Mouse (Mus musculus): ENCODE measurements around the gene 4932438H23Rik. TPM values are rescaled to one million over a fixed set of nuclear protein-coding genes. Genes with fewer than 3 reads are reported as not detected.

Gene 4932438H23Rik
- total and polyA plus RNA-seq, 3 experiments = not detected

DNA sequence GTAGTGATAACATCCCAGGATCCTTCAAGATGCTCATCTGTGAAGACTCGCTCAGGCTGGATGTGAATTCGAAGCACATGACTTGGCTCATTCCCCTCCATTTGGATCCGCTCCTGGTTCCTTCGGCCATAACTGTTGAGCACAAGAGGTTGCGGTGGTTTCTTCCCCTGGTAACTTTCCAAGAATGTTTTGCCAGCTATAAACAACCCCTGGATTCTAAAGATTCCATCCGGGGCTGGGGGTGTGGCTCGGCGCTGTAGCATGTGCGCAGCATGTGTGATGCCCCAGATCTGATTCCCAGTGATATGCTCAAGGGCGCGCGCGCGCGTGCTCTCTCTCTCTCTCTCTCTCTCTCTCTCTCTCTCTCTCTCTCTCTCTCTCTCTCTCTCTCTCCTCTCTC lies 35.0 kb upstream of the 4932438H23Rik start:
- TF ChIP-seq ETS1 (IDR thresholded peaks at IDR 0.05; ENCODE audit: low read depth, low read length) (no peak), MYC (IDR thresholded peaks at IDR 0.05; ENCODE audit: low read depth, low read length) (no peak), E2F4 (IDR thresholded peaks at IDR 0.05; ENCODE audit: borderline replicate concordance, low read depth, low read length) (no peak), NELFE (IDR thresholded peaks at IDR 0.05; ENCODE audit: low read depth, low read length) (no peak)
- no peaks in the 10 kb centered on the region for H3K9me3 ChIP-seq (replicated peaks; ENCODE audit: insufficient read depth, low read length)
- H3K4me3 ChIP-seq (ENCODE audit: control insufficient read depth in 1 of 2, insufficient read depth in 1 of 2, low read depth in 2 of 2, low read length in 2 of 2) = no peak overlapping the region
- no peak for DNase-seq (ENCODE audit: low read depth, low spot score)
- no peak overlapping the region for H3K27ac ChIP-seq (ENCODE audit: control insufficient read depth, low read depth, low read length)
- H3K79me2 ChIP-seq (ENCODE audit: control insufficient read depth, insufficient read depth, low read length, poor library complexity) = no peaks in the 10 kb centered on the region
- no peak overlapping the region for H3K9ac ChIP-seq (ENCODE audit: control insufficient read depth, low read depth, low read length, poor library complexity, severe bottlenecking)
- peaks cover 0 to 7% of the 10 kb centered on the region in 2 experiments; a peak in 2 of 4 replicates for H3K4me1 ChIP-seq (ENCODE audit: control insufficient read depth in 1 of 2, insufficient read depth in 2 of 2, low read length in 2 of 2)
- H3K36me3 ChIP-seq (ENCODE audit: control insufficient read depth in 1 of 2, insufficient read depth in 2 of 2, low read length in 2 of 2) = peaks cover 0 to 3% of the 10 kb centered on the region in 2 experiments; a peak in 1 of 4 replicates
- no peaks in the 10 kb centered on the region for H3K27me3 ChIP-seq (ENCODE audit: control insufficient read depth in 1 of 2, insufficient read depth in 2 of 2, low read length in 2 of 2)

DNA sequence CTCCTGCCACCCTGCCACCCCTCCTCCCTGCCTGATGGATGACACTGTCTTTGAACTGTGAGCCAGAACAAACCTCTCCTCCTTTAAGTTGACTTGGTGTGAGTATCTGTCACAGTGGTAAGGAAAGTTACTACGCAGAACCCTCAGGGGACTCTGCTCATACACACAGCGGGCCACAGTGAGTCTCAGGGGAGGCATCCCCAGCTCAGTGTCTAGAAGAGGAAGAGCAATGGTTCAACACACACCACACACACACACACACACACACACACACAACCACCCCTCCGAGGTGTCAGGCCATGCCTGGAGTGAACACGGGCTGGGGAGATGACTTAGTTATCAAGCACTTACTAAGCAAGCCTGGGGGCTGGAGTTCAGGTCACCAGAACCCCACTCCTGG lies 33.5 kb upstream of the 4932438H23Rik start:
- Histone ChIP-seq H3K9me3 (replicated peaks; ENCODE audit: insufficient read depth, low read length) (no peaks in the 10 kb centered on the region), H3K4me3 (ENCODE audit: control insufficient read depth in 1 of 2, insufficient read depth in 1 of 2, low read depth in 2 of 2, low read length in 2 of 2) (no peak overlapping the region), H3K27me3 (ENCODE audit: control insufficient read depth in 1 of 2, insufficient read depth in 2 of 2, low read length in 2 of 2) (no peaks in the 10 kb centered on the region), H3K27ac (ENCODE audit: control insufficient read depth, low read depth, low read length) (no peak overlapping the region), H3K9ac (ENCODE audit: control insufficient read depth, low read depth, low read length, poor library complexity, severe bottlenecking) (no peak overlapping the region), H3K4me1 (ENCODE audit: control insufficient read depth in 1 of 2, insufficient read depth in 2 of 2, low read length in 2 of 2) (peaks cover 0 to 14% of the 10 kb centered on the region in 2 experiments; a peak in 3 of 4 replicates), H3K79me2 (ENCODE audit: control insufficient read depth, insufficient read depth, low read length, poor library complexity) (no peaks in the 10 kb centered on the region), H3K36me3 (ENCODE audit: control insufficient read depth in 1 of 2, insufficient read depth in 2 of 2, low read length in 2 of 2) (peaks cover 0 to 3% of the 10 kb centered on the region in 2 experiments; a peak in 2 of 4 replicates)
- TF ChIP-seq NRF1 (IDR thresholded peaks at IDR 0.05; ENCODE audit: insufficient read depth, low read depth, low read length, poor library complexity, severe bottlenecking) (no peak), HCFC1 (IDR thresholded peaks at IDR 0.05; ENCODE audit: low read depth, low read length) (no peak), MXI1 (IDR thresholded peaks at IDR 0.05; ENCODE audit: low read depth, low read length) (no peak), CTCF (IDR thresholded peaks at IDR 0.05 in 2 of 3, conservative IDR thresholded peaks at IDR 0.05 in 1 of 3; ENCODE audit: control insufficient read depth in 1 of 3, insufficient read depth in 1 of 3, low read depth in 2 of 3, low read length in 3 of 3, poor library complexity in 1 of 3, severe bottlenecking in 1 of 3) (no peak), MAZ (IDR thresholded peaks at IDR 0.05; ENCODE audit: low read depth, low read length) (no peak), ZKSCAN1 (IDR thresholded peaks at IDR 0.05; ENCODE audit: low read depth, low read length) (no peak), ELF1 (IDR thresholded peaks at IDR 0.05; ENCODE audit: low read depth, low read length) (no peak), CHD2 (IDR thresholded peaks at IDR 0.05; ENCODE audit: low read length) (no peak), UBTF (IDR thresholded peaks at IDR 0.05; ENCODE audit: borderline replicate concordance, insufficient read depth, low read depth, low read length) (no peak), SMC3 (IDR thresholded peaks at IDR 0.05; ENCODE audit: low read depth, low read length) (no peak), BHLHE40 (IDR thresholded peaks at IDR 0.05; ENCODE audit: borderline replicate concordance, low read depth, low read length) (no peak), GABPA (IDR thresholded peaks at IDR 0.05; ENCODE audit: low read depth, low read length) (no peak), TAL1 (IDR thresholded peaks at IDR 0.05; ENCODE audit: low read length) (no peak), TCF12 (IDR thresholded peaks at IDR 0.05; ENCODE audit: low read depth, low read length) (no peak), NELFE (IDR thresholded peaks at IDR 0.05; ENCODE audit: low read depth, low read length) (no peak), EP300 (IDR thresholded peaks at IDR 0.05; ENCODE audit: low read depth in 1 of 2, low read length in 2 of 2) (no peak), MAX (IDR thresholded peaks at IDR 0.05; ENCODE audit: low read length) (no peak), ZMIZ1 (IDR thresholded peaks at IDR 0.05; ENCODE audit: low read depth, low read length) (no peak), JUND (IDR thresholded peaks at IDR 0.05; ENCODE audit: low read depth, low read length) (no peak), MAFK (IDR thresholded peaks at IDR 0.05; ENCODE audit: borderline replicate concordance, low read depth, low read length) (no peak)
- no peak for DNase-seq (ENCODE audit: low read depth, low spot score)

All from MEL (cell line).